8 mouse cellular contexts compared by ENCODE assay signal in the genomic region with DNA sequence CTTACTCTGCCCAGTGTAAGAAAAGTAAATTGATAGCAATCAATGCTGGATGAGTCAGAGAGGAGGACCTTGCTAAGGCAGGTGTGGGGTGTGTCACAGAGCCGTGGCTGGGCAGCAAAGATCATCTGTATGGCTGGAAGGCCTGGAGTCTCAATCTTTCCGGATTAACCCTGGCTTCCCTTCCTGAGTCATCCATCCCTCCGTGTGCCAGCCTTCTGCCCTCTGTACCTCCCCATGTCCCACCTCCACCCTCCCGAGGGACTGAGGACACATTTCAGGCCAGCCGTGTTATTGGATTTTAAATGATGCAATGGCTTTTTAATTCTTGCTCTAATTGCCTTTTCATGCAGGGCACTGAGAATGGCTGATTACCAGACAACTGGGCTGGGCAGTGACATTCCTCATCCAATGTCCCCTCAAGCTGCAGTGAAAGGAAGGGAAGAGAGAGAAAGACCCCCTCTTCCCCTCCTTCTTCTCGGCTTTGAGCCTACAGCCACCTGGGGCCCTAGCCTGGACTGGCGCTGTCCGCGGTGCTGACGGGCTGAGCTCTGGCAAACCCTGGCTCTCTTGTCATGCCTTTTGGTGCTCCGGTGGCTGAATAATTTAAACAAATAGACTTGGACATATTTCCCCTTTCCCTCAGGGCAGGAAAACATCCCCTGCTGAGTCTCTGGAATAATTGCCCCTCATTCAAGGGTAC. TPM values are rescaled to one million over a fixed set of nuclear protein-coding genes. Genes with fewer than 3 reads are reported as not detected.
DNase-seq lines count a peak whose midpoint lies in the region; ATAC-seq and TF ChIP-seq lines count a peak whose summit lies in the region.

No protein-coding gene starts in this region.

- no peak overlapping the region for H3K4me2 ChIP-seq in lung, postnatal 0 days (replicated peaks; ENCODE audit: low read depth, low read length)

- no peak for TF ChIP-seq EP300 in lung, postnatal 0 days (IDR thresholded peaks at IDR 0.05)

- intact Hi-C loops in heart, postnatal 36 days (cut with DNase I): no loop called here

- no peak overlapping the region for H3K9ac ChIP-seq in lung, postnatal 0 days (replicated peaks; ENCODE audit: low read depth)

- no peak overlapping the region for H3K4me3 ChIP-seq in lung, postnatal 0 days (ENCODE audit: low read depth, low read length)

- 24% methylated on average over 11 of the region's 11 CpGs for WGBS in lung, postnatal 0 days

- H3K4me1 ChIP-seq in lung, postnatal 0 days (ENCODE audit: insufficient read depth, low read depth, low read length): no peaks in the 10 kb centered on the region

- H3K27ac ChIP-seq in lung, postnatal 0 days (ENCODE audit: low read length): no peak overlapping the region

- ATAC-seq in lung, postnatal 0 days: no peak

- no peaks in the 10 kb centered on the region for H3K36me3 ChIP-seq in lung, postnatal 0 days (ENCODE audit: insufficient read depth, low read length)

- no peak for TF ChIP-seq CTCF in lung, postnatal 0 days (IDR thresholded peaks at IDR 0.05)

- H3K9me3 ChIP-seq in lung, postnatal 0 days (ENCODE audit: low read length): no peaks in the 10 kb centered on the region

- no peaks in the 10 kb centered on the region for H3K27me3 ChIP-seq in lung, postnatal 0 days (replicated peaks; ENCODE audit: insufficient read depth, low read length)

- peak; percentile 72 to 94 for DNase-seq in cerebellum, postnatal 4 days (ENCODE audit: low spot score in 2 of 2)
- DNase-seq in cerebellum, adult 9-11 months: no peak
- DNase-seq in 416B (ENCODE audit: low read depth): peak; percentile 29
- peak; percentile 58 to 70 for DNase-seq in adrenal gland, postnatal 4 days (ENCODE audit: low spot score in 2 of 2)
- peak; percentile 72 to 74 for DNase-seq in heart, postnatal 36 days
- DNase-seq in lung, postnatal 0 days (ENCODE audit: low spot score): peak; percentile 47
- DNase-seq in ovary, postnatal 36 days (ENCODE audit: low spot score): peak; percentile 81
- no peak for DNase-seq in left cerebral cortex, adult 9 months (ENCODE audit: low spot score in 2 of 2)

RNA-seq across cellular contexts. Expression of a gene that starts 24.1 kb away (rescaled TPM):
- 10 to 100 TPM; 69.1 to 73.3 TPM for total RNA-seq in adrenal gland, postnatal 4 days (2021)
- total RNA-seq in heart, postnatal 36 days (2021): 10 to 100 TPM; 29.0 to 29.1 TPM
- 13.2 and 13.9 TPM in 2 replicates for polyA plus RNA-seq in lung, postnatal 0 days (2015; fragmentation: Nextera tagmentation; extraction: Ambion mirVana)

Comparison
In these comparisons a context has a peak if more than half of its experiments do, and no peak if none do; other contexts are left out.
1. DNase-seq: peak in cerebellum, postnatal 4 days (2 of 2), 416B (single experiment), adrenal gland, postnatal 4 days (2 of 2), heart, postnatal 36 days (2 of 2), lung, postnatal 0 days (single experiment) and ovary, postnatal 36 days (single experiment); none in cerebellum, adult 9-11 months (single experiment) and left cerebral cortex, adult 9 months (0 of 2).